Mouse (Mus musculus): ENCODE measurements around the gene Metrn. TPM values are rescaled to one million over a fixed set of nuclear protein-coding genes. Genes with fewer than 3 reads are reported as not detected.

Metrn gene
- polyA plus RNA-seq, 1 experiment from 2014 or later = 82.2 TPM

- Histone ChIP-seq H3K9ac (peak within 1 kb of the TSS; percentile 36), H3K27ac (replicated peaks) (peak within 1 kb of the TSS; percentile 95), H3K9me3 (no peaks in the 10 kb centered on the region), H3K27me3 (peaks cover 9% of the 10 kb centered on the region; the same call in 1 of the 2 replicates), H3K36me3 (no peaks in the 10 kb centered on the region), H3K4me3 (peak within 1 kb of the TSS; percentile 52), H3K4me1 (replicated peaks) (peaks cover 55% of the 10 kb centered on the region), H3K4me2 (peak within 1 kb of the TSS; percentile 92)
- WGBS = 4% methylated on average over 6 of the region's 6 CpGs
- ATAC-seq (ENCODE audit: low FRiP score, low read depth) = peak; percentile 62
These were observed 1.3 kb downstream of the Metrn start, which contains the start of gene AC134908.4 for GRCm38 (mm10) chr17:25795609-25796092. TSS of gene AC134908.4 (minus strand) at chr17:25795659.

GRCm38 (mm10) chr17:25794998-25795397, 1.9 kb downstream of the Metrn start:
- 39% methylated on average over 17 of the region's 17 CpGs for whole genome bisulfite sequencing
- Histone ChIP-seq H3K36me3 (no peaks in the 10 kb centered on the region), H3K4me3 (peak overlapping the region; percentile 52), H3K9me3 (no peaks in the 10 kb centered on the region), H3K27me3 (peaks cover 9% of the 10 kb centered on the region; the same call in 1 of the 2 replicates), H3K9ac (0 out of 2 replicates have a peak overlapping the region, but pooled peaks have one; percentile 30), H3K4me2 (peak overlapping the region; percentile 92), H3K4me1 (replicated peaks) (peaks cover 59% of the 10 kb centered on the region), H3K27ac (replicated peaks) (peak overlapping the region; percentile 95)
- ATAC-seq (ENCODE audit: low FRiP score, low read depth) = no peak

DNA sequence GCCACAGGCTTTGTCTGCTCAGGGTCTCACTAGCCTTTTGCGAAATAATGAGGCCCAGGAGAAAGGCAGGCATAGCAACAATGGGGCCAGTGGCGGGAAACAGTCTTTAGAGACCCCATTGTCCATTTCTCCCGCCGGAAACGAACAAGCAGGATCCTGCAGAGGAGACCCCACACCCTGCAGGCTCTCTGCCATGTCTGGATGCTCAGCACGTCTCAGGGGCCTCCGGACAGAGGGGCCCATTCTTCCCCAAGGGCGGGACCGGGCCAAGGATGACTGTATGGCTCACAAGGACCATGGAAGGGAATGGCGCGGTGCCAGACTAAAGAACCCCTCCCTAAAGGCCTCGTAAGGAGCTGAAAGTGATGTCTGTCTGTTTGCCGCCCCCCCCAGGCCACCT, 2.7 kb downstream of the Metrn start:
- 0 out of 2 replicates have a peak overlapping the region, but pooled peaks have one; percentile 30 for H3K9ac ChIP-seq

DNA sequence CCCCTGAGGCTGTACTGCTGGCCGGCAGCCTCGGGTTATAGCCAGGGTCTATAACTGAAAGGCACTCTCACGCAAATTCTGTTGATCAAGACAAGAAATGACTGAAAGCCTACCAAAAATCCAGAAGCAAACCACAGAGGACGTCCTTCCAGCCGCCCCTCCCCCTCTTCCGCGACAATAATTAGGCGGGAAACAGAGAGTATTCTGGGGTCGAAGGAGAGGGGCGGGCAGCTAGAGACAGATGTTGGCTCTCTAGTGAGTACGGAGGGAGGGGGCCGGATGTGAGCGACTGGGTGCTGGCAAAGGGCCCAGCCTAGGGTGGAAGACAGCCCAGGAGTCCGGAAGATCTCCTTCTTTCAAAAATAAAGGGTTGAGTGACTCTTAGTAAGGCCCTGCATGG, 4.3 kb downstream of the Metrn start, which contains the start of gene Fam173a:
Gene Fam173a (minus strand): TSS at position 287 of the 400 bp plus-strand sequence.
- H3K4me3 ChIP-seq = peak within 1 kb of the TSS; percentile 84
- H3K4me1 ChIP-seq (replicated peaks) = peaks cover 59% of the 10 kb centered on the region
- no peaks in the 10 kb centered on the region for H3K9me3 ChIP-seq
- H3K27me3 ChIP-seq = peaks cover 9% of the 10 kb centered on the region; the same call in 1 of the 2 replicates
- whole genome bisulfite sequencing = under 1% methylated on average over 14 of the region's 14 CpGs
- H3K4me2 ChIP-seq = peak within 1 kb of the TSS; percentile 92
- peak within 1 kb of the TSS; percentile 88 for H3K9ac ChIP-seq
- H3K36me3 ChIP-seq = peaks cover 9% of the 10 kb centered on the region; the same call in 1 of the 2 replicates
- peak within 1 kb of the TSS; percentile 95 for H3K27ac ChIP-seq (replicated peaks)
- peak; percentile 65 for ATAC-seq (ENCODE audit: low FRiP score, low read depth)

More for the DNA sequence above, 2.7 kb downstream of the Metrn start:
- Histone ChIP-seq H3K27ac (replicated peaks) (peak overlapping the region; percentile 95), H3K36me3 (peaks cover 6% of the 10 kb centered on the region; the same call in 1 of the 2 replicates), H3K9me3 (no peaks in the 10 kb centered on the region), H3K27me3 (peaks cover 9% of the 10 kb centered on the region; the same call in 1 of the 2 replicates), H3K4me3 (0 out of 2 replicates have a peak overlapping the region, but pooled peaks have one; percentile 52), H3K4me2 (peak overlapping the region; percentile 92), H3K4me1 (replicated peaks) (peaks cover 59% of the 10 kb centered on the region)
- 13% methylated on average over 13 of the region's 13 CpGs for WGBS
- ATAC-seq (ENCODE audit: low FRiP score, low read depth) = no peak

GRCm38 (mm10) chr17:25791843-25792527, 5.0 kb downstream of the Metrn start:
- H3K4me1 ChIP-seq (replicated peaks) = peaks cover 53% of the 10 kb centered on the region
- H3K36me3 ChIP-seq = peaks cover 9% of the 10 kb centered on the region; the same call in 1 of the 2 replicates
- ATAC-seq (ENCODE audit: low FRiP score, low read depth) = peak; percentile 57
- H3K27ac ChIP-seq (replicated peaks) = peak overlapping the region; percentile 95
- peak overlapping the region; percentile 92 for H3K4me2 ChIP-seq
- H3K9me3 ChIP-seq = no peaks in the 10 kb centered on the region
- peak overlapping the region; percentile 88 for H3K9ac ChIP-seq
- H3K27me3 ChIP-seq = peaks cover 9% of the 10 kb centered on the region; the same call in 1 of the 2 replicates
- H3K4me3 ChIP-seq = peak overlapping the region; percentile 84
- under 1% methylated on average over 45 of the region's 45 CpGs for WGBS

DNA sequence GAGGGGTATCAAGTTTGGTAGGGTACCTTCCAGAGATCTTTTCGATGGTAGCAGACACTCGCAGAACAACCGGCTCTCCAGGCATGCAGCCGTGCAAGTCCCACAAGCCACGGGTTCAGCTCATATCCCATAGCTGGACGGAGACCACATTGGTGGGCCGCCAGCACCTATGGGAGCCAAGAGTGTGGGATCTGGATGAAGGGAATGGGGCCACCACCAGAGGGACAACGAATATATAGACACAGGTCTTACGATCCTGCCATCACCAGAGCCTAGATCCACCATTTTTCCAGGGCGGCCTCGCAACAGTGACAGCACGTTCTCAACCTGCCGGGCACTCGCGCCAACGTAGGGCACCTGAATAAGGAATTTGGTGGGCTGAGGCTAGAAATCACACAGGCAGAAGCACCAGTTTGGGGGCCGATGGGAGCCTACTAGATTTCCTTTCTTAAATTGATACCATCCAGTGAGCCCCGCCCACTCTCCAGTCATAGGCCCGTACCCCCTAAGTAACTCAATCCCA, 5.6 kb downstream of the Metrn start:
- ATAC-seq (ENCODE audit: low FRiP score, low read depth) = no peak
- Histone ChIP-seq H3K27me3 (peaks cover 6% of the 10 kb centered on the region; the same call in 1 of the 2 replicates), H3K4me3 (peak overlapping the region; percentile 84), H3K27ac (replicated peaks) (peak overlapping the region; percentile 95), H3K9me3 (no peaks in the 10 kb centered on the region), H3K36me3 (peaks cover 9% of the 10 kb centered on the region; the same call in 1 of the 2 replicates), H3K4me2 (peak overlapping the region; percentile 92), H3K4me1 (replicated peaks) (peaks cover 47% of the 10 kb centered on the region), H3K9ac (peak overlapping the region; percentile 88)
- WGBS = 22% methylated on average over 19 of the region's 19 CpGs

DNA sequence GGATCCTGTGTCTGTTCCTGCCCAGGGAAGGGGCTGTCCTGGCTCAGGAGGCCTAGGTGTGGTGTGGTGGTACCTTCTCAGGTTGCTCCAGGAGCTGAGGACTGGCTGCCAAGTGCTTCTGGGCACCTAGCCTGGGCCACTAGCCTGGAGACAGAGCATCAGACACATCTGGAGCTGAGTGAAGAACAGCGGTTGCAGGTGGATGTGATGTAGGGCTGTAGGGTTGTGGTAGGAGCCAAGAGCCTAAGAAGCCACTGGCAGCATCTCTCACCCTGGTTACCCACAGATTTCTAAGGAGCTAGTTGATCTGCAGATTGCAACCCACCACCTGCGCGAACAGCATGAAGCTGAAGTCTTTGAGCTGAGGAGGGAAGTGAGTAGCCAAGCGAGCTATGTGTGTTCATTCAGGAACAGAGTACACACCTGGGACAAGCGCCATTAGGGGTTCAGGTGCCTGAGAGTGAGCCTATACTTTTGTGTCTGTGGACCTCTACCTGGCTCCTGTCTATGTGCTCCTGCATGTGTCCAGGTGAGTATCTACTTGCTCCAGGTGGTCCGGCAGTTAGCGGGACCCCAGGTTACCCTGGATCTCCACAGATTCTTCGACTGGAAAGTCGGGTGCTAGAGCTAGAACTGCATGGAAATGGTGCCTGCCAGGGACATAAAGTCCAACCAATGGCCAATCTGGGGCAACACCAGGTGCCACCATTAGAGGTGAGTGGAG, 10.0 kb downstream of the Metrn start:
- no peak for ATAC-seq (ENCODE audit: low FRiP score, low read depth)
- Histone ChIP-seq H3K27ac (replicated peaks) (no peak overlapping the region), H3K9me3 (no peaks in the 10 kb centered on the region), H3K4me1 (replicated peaks) (peaks cover 44% of the 10 kb centered on the region), H3K4me2 (no peak overlapping the region), H3K4me3 (no peak overlapping the region), H3K36me3 (peaks cover 23% of the 10 kb centered on the region), H3K27me3 (no peaks in the 10 kb centered on the region), H3K9ac (no peak overlapping the region)
- WGBS = 92% methylated on average over 9 of the region's 9 CpGs

- Histone ChIP-seq H3K9me3 (no peaks in the 10 kb centered on the region), H3K4me2 (peak within 1 kb of the TSS; percentile 79), H3K9ac (peak within 1 kb of the TSS; percentile 66), H3K27ac (replicated peaks) (peak within 1 kb of the TSS; percentile 94), H3K27me3 (no peaks in the 10 kb centered on the region), H3K4me1 (replicated peaks) (peaks cover 40% of the 10 kb centered on the region), H3K4me3 (peak within 1 kb of the TSS; percentile 86), H3K36me3 (peaks cover 28% of the 10 kb centered on the region)
- no peak for ATAC-seq (ENCODE audit: low FRiP score, low read depth)
- WGBS = 84% methylated on average over 3 of the region's 3 CpGs
These were observed 10.7 kb downstream of the Metrn start, which contains the start of gene Ccdc78 for GRCm38 (mm10) chr17:25786280-25786679. TSS of gene Ccdc78 (plus strand) at chr17:25786580.

DNA sequence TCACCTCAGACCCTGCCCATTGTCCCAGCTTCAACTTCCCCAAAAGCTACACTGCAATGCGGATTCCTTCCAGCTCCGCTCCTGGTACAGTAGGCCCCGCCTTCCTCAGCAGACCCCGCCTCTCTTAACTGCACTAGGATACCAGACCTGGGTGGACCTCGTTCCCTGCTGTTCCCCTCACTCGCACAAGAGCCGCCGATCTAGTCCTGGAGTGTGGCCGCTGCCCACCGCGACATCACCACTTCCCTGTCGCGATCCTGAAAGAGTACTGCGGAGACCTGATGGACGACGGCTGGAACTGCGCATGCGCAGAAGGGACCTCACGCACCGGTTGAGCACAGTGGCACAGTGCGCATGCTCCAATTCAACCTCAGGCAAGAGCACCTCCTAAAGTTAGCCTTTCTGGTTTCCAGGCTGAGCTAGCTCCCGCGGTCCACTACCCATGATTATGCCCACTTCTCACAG, 11.6 kb downstream of the Metrn start, which contains the start of gene Haghl:
Gene Haghl (minus strand): TSS at position 393 of the 465 bp plus-strand sequence.
- Histone ChIP-seq H3K9me3 (no peaks in the 10 kb centered on the region), H3K36me3 (peaks cover 33% of the 10 kb centered on the region), H3K27me3 (no peaks in the 10 kb centered on the region), H3K4me2 (peak within 1 kb of the TSS; percentile 79), H3K4me1 (replicated peaks) (peaks cover 30% of the 10 kb centered on the region), H3K9ac (peak within 1 kb of the TSS; percentile 66), H3K27ac (replicated peaks) (peak within 1 kb of the TSS; percentile 94), H3K4me3 (peak within 1 kb of the TSS; percentile 86)
- WGBS = under 1% methylated on average over 23 of the region's 23 CpGs
- peak; percentile 87 for ATAC-seq (ENCODE audit: low FRiP score, low read depth)

DNA sequence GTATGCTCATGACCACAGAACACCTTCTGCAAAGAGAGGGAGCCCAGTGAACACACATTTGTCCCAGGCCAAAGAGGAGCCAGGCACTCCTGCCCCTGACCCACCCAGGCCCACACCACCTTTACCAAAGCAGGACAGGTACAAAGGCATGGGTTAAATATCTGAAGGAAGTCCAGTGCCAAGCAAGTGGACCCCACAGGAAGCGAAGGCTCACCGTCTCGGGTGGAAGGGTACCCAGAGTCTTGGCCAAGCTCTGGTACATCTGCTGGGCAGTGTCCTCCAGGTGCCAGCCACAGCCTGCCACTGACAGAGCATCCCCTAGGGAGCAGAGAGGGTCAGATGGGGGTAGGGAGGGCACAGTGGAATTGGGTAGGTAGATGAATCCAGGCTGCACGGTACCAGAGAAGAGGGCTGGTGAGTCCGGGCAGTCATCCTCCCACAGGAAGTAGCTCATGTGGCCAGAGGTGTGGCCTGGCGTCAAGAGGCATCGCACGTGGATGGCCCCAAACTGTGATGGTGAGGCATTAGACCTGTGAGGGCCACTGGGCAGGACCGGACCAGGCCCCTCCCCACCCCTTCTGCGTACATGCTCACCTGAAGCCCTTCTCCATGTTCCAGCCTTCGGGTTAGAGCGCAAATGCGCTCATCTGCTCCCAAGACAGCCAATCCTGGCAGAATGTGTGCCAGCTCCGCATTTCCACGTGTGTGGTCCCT, 12.9 kb downstream of the Metrn start:
- no peak for ATAC-seq (ENCODE audit: low FRiP score, low read depth)
- WGBS = 80% methylated on average over 15 of the region's 15 CpGs
- Histone ChIP-seq H3K27ac (replicated peaks) (no peak overlapping the region), H3K4me3 (peak overlapping the region; percentile 86), H3K9ac (peak overlapping the region; percentile 66), H3K27me3 (no peaks in the 10 kb centered on the region), H3K4me1 (replicated peaks) (peaks cover 30% of the 10 kb centered on the region), H3K4me2 (peak overlapping the region; percentile 79), H3K36me3 (peaks cover 29% of the 10 kb centered on the region), H3K9me3 (no peaks in the 10 kb centered on the region)

All from hindbrain, embryonic 15.5 days (tissue).